Mouse (Mus musculus): ENCODE data around the gene Stk39. TPM values are rescaled to one million over a fixed set of nuclear protein-coding genes. Genes with fewer than 3 reads are reported as not detected.

The Stk39 gene
- 34.5 and 35.8 TPM in 2 replicates for polyA plus RNA-seq (2015; fragmentation: Nextera tagmentation; extraction: Ambion mirVana)

- Histone ChIP-seq H3K9ac (peak within 1 kb of the TSS; percentile 96), H3K4me2 (peak within 1 kb of the TSS; percentile 88), H3K27ac (replicated peaks) (peak within 1 kb of the TSS; percentile 95), H3K36me3 (no peaks in the 10 kb centered on the region), H3K27me3 (0 out of 2 replicates have a peak, but pooled peaks cover 4% of the 10 kb centered on the region), H3K4me3 (peak within 1 kb of the TSS; percentile 92), H3K9me3 (no peaks in the 10 kb centered on the region), H3K4me1 (replicated peaks) (peaks cover 29% of the 10 kb centered on the region)
- WGBS = under 1% methylated on average over 72 of the region's 99 CpGs
- peak; percentile 84 for ATAC-seq (ENCODE audit: low read depth)
Measured at GRCm38 (mm10) chr2:68471759-68472550, at the start of gene Stk39. Gene Stk39 (minus strand): TSS chr2:68472268.

GRCm38 (mm10) chr2:68515409-68515808 lies 43.3 kb upstream of the Stk39 start:
- Histone ChIP-seq H3K9ac (no peak overlapping the region), H3K36me3 (no peaks in the 10 kb centered on the region), H3K9me3 (no peaks in the 10 kb centered on the region), H3K4me1 (replicated peaks) (no peaks in the 10 kb centered on the region), H3K4me2 (no peak overlapping the region), H3K4me3 (no peak overlapping the region), H3K27ac (replicated peaks) (no peak overlapping the region), H3K27me3 (no peaks in the 10 kb centered on the region)
- 80% methylated on average over 2 of the region's 2 CpGs for WGBS
- ATAC-seq (ENCODE audit: low read depth) = no peak

GRCm38 (mm10) chr2:68503202-68503601 lies 31.1 kb upstream of the Stk39 start:
- Histone ChIP-seq H3K9me3 (no peaks in the 10 kb centered on the region), H3K4me1 (replicated peaks) (peaks cover 18% of the 10 kb centered on the region), H3K27ac (replicated peaks) (peak overlapping the region; percentile 74), H3K9ac (no peak overlapping the region), H3K4me2 (no peak overlapping the region), H3K36me3 (no peaks in the 10 kb centered on the region), H3K27me3 (no peaks in the 10 kb centered on the region), H3K4me3 (no peak overlapping the region)
- ATAC-seq (ENCODE audit: low read depth) = peak; percentile 89
- WGBS = 42% methylated on average over 2 of the region's 2 CpGs

GRCm38 (mm10) chr2:68502734-68503133 lies 30.7 kb upstream of the Stk39 start:
- no peak overlapping the region for H3K4me2 ChIP-seq
- H3K27me3 ChIP-seq = no peaks in the 10 kb centered on the region
- no peaks in the 10 kb centered on the region for H3K9me3 ChIP-seq
- H3K36me3 ChIP-seq = no peaks in the 10 kb centered on the region
- H3K27ac ChIP-seq (replicated peaks) = peak overlapping the region; percentile 68
- WGBS = 27% methylated on average over 4 of the region's 4 CpGs
- H3K4me1 ChIP-seq (replicated peaks) = peaks cover 18% of the 10 kb centered on the region
- peak; percentile 88 for ATAC-seq (ENCODE audit: low read depth)
- H3K4me3 ChIP-seq = no peak overlapping the region
- H3K9ac ChIP-seq = no peak overlapping the region

- peak overlapping the region; percentile 68 for H3K27ac ChIP-seq (replicated peaks)
- H3K27me3 ChIP-seq = no peaks in the 10 kb centered on the region
- no peak overlapping the region for H3K9ac ChIP-seq
- H3K4me3 ChIP-seq = no peak overlapping the region
- H3K9me3 ChIP-seq = no peaks in the 10 kb centered on the region
- no peak for ATAC-seq (ENCODE audit: low read depth)
- H3K4me2 ChIP-seq = no peak overlapping the region
- no peaks in the 10 kb centered on the region for H3K36me3 ChIP-seq
- H3K4me1 ChIP-seq (replicated peaks) = peaks cover 18% of the 10 kb centered on the region
- WGBS = 21% methylated on average over 2 of the region's 2 CpGs
Measured at GRCm38 (mm10) chr2:68502236-68502635, 30.2 kb upstream of the Stk39 start.

GRCm38 (mm10) chr2:68486275-68486674 lies 14.2 kb upstream of the Stk39 start:
- no peaks in the 10 kb centered on the region for H3K9me3 ChIP-seq
- 74% methylated on average over 4 of the region's 4 CpGs for WGBS
- H3K9ac ChIP-seq = no peak overlapping the region
- ATAC-seq (ENCODE audit: low read depth) = no peak
- no peaks in the 10 kb centered on the region for H3K36me3 ChIP-seq
- H3K4me3 ChIP-seq = no peak overlapping the region
- H3K4me1 ChIP-seq (replicated peaks) = peaks cover 6% of the 10 kb centered on the region
- H3K4me2 ChIP-seq = no peak overlapping the region
- H3K27ac ChIP-seq (replicated peaks) = no peak overlapping the region
- H3K27me3 ChIP-seq = no peaks in the 10 kb centered on the region

GRCm38 (mm10) chr2:68485141-68485540 lies 13.1 kb upstream of the Stk39 start:
- H3K4me3 ChIP-seq = no peak overlapping the region
- peaks cover 8% of the 10 kb centered on the region for H3K4me1 ChIP-seq (replicated peaks)
- H3K36me3 ChIP-seq = no peaks in the 10 kb centered on the region
- no peak overlapping the region for H3K27ac ChIP-seq (replicated peaks)
- H3K27me3 ChIP-seq = no peaks in the 10 kb centered on the region
- H3K9ac ChIP-seq = no peak overlapping the region
- WGBS = 56% methylated on average over 4 of the region's 4 CpGs
- no peak for ATAC-seq (ENCODE audit: low read depth)
- H3K4me2 ChIP-seq = no peak overlapping the region
- H3K9me3 ChIP-seq = no peaks in the 10 kb centered on the region

- H3K4me1 ChIP-seq (replicated peaks) = peaks cover 8% of the 10 kb centered on the region
Measured at GRCm38 (mm10) chr2:68482896-68483295, 10.8 kb upstream of the Stk39 start.

GRCm38 (mm10) chr2:68479823-68480222 lies 7.8 kb upstream of the Stk39 start:
- peak overlapping the region; percentile 38 for H3K27ac ChIP-seq (replicated peaks)
- H3K27me3 ChIP-seq = no peaks in the 10 kb centered on the region
- H3K4me3 ChIP-seq = no peak overlapping the region
- no peak overlapping the region for H3K4me2 ChIP-seq
- no peak for ATAC-seq (ENCODE audit: low read depth)
- peaks cover 8% of the 10 kb centered on the region for H3K4me1 ChIP-seq (replicated peaks)
- 76% methylated on average over 10 of the region's 10 CpGs for WGBS
- H3K36me3 ChIP-seq = no peaks in the 10 kb centered on the region
- no peak overlapping the region for H3K9ac ChIP-seq
- no peaks in the 10 kb centered on the region for H3K9me3 ChIP-seq

More at GRCm38 (mm10) chr2:68482896-68483295, 10.8 kb upstream of the Stk39 start:
- Histone ChIP-seq H3K36me3 (no peaks in the 10 kb centered on the region), H3K4me2 (no peak overlapping the region), H3K27me3 (no peaks in the 10 kb centered on the region), H3K4me3 (no peak overlapping the region), H3K27ac (replicated peaks) (0 out of 2 replicates have a peak overlapping the region, but pooled peaks have one; percentile 13), H3K9me3 (no peaks in the 10 kb centered on the region), H3K9ac (no peak overlapping the region)
- ATAC-seq (ENCODE audit: low read depth) = 0 out of 2 replicates have a peak, but pooled peaks have one; percentile 36
- 87% methylated on average over 5 of the region's 5 CpGs for WGBS

- peak overlapping the region; percentile 92 for H3K4me3 ChIP-seq
- H3K9ac ChIP-seq = no peak overlapping the region
- 0 out of 2 replicates have a peak, but pooled peaks cover 4% of the 10 kb centered on the region for H3K27me3 ChIP-seq
- peak overlapping the region; percentile 88 for H3K4me2 ChIP-seq
- peaks cover 29% of the 10 kb centered on the region for H3K4me1 ChIP-seq (replicated peaks)
- WGBS = 27% methylated on average over 4 of the region's 4 CpGs
- H3K36me3 ChIP-seq = no peaks in the 10 kb centered on the region
- H3K27ac ChIP-seq (replicated peaks) = no peak overlapping the region
- H3K9me3 ChIP-seq = no peaks in the 10 kb centered on the region
- ATAC-seq (ENCODE audit: low read depth) = no peak
Measured at GRCm38 (mm10) chr2:68472921-68473320, 853 bp upstream of the Stk39 start.

GRCm38 (mm10) chr2:68472551-68472910 lies 463 bp upstream of the Stk39 start:
- WGBS = 2% methylated on average over 5 of the region's 5 CpGs
- H3K27ac ChIP-seq (replicated peaks) = peak overlapping the region; percentile 95; the same call in 1 of the 2 replicates
- no peaks in the 10 kb centered on the region for H3K9me3 ChIP-seq
- peak; percentile 11; the same call in 1 of the 2 replicates for ATAC-seq (ENCODE audit: low read depth)
- peak overlapping the region; percentile 96; the same call in 1 of the 2 replicates for H3K9ac ChIP-seq
- peak overlapping the region; percentile 88 for H3K4me2 ChIP-seq
- H3K27me3 ChIP-seq = 0 out of 2 replicates have a peak, but pooled peaks cover 4% of the 10 kb centered on the region
- peaks cover 29% of the 10 kb centered on the region for H3K4me1 ChIP-seq (replicated peaks)
- no peaks in the 10 kb centered on the region for H3K36me3 ChIP-seq
- H3K4me3 ChIP-seq = peak overlapping the region; percentile 92

- WGBS = under 1% methylated on average over 78 of the region's 87 CpGs
- Histone ChIP-seq H3K4me1 (replicated peaks) (peaks cover 29% of the 10 kb centered on the region), H3K36me3 (no peaks in the 10 kb centered on the region), H3K27ac (replicated peaks) (peak overlapping the region; percentile 95), H3K9me3 (no peaks in the 10 kb centered on the region), H3K27me3 (0 out of 2 replicates have a peak, but pooled peaks cover 4% of the 10 kb centered on the region), H3K4me3 (peak overlapping the region; percentile 92), H3K4me2 (peak overlapping the region; percentile 88), H3K9ac (peak overlapping the region; percentile 96)
- ATAC-seq (ENCODE audit: low read depth) = peak; percentile 83
Measured at GRCm38 (mm10) chr2:68470891-68471758, 943 bp downstream of the Stk39 start.
